Mouse (Mus musculus): ENCODE results near the gene Nfib. TPM values are rescaled to one million over a fixed set of nuclear protein-coding genes. Genes with fewer than 3 reads are reported as not detected.

The Nfib gene
- total and polyA plus RNA-seq, 3 experiments: not detected

- Histone ChIP-seq H3K4me3 (ENCODE audit: control insufficient read depth in 1 of 2, insufficient read depth in 1 of 2, low read depth in 2 of 2, low read length in 2 of 2) (no peak overlapping the region), H3K27me3 (ENCODE audit: control insufficient read depth in 1 of 2, insufficient read depth in 2 of 2, low read length in 2 of 2) (no peaks in the 10 kb centered on the region), H3K36me3 (ENCODE audit: control insufficient read depth in 1 of 2, insufficient read depth in 2 of 2, low read length in 2 of 2) (no peaks in the 10 kb centered on the region), H3K79me2 (ENCODE audit: control insufficient read depth, insufficient read depth, low read length, poor library complexity) (no peaks in the 10 kb centered on the region), H3K27ac (ENCODE audit: control insufficient read depth, low read depth, low read length) (no peak overlapping the region), H3K4me1 (ENCODE audit: control insufficient read depth in 1 of 2, insufficient read depth in 2 of 2, low read length in 2 of 2) (no peaks in the 10 kb centered on the region), H3K9me3 (replicated peaks; ENCODE audit: insufficient read depth, low read length) (no peaks in the 10 kb centered on the region), H3K9ac (ENCODE audit: control insufficient read depth, low read depth, low read length, poor library complexity, severe bottlenecking) (no peak overlapping the region)
- DNase-seq (ENCODE audit: low read depth, low spot score): no peak
- no peak for TF ChIP-seq CHD1 (IDR thresholded peaks at IDR 0.05; ENCODE audit: low read depth, low read length)
Measured at GRCm38 (mm10) chr4:82455617-82456322, 249.8 kb downstream of the Nfib start.

GRCm38 (mm10) chr4:82454989-82455388, 250.6 kb downstream of the Nfib start:
- no peak overlapping the region for H3K4me3 ChIP-seq (ENCODE audit: control insufficient read depth in 1 of 2, insufficient read depth in 1 of 2, low read depth in 2 of 2, low read length in 2 of 2)
- no peaks in the 10 kb centered on the region for H3K79me2 ChIP-seq (ENCODE audit: control insufficient read depth, insufficient read depth, low read length, poor library complexity)
- H3K4me1 ChIP-seq (ENCODE audit: control insufficient read depth in 1 of 2, insufficient read depth in 2 of 2, low read length in 2 of 2): no peaks in the 10 kb centered on the region
- DNase-seq (ENCODE audit: low read depth, low spot score): no peak
- H3K9ac ChIP-seq (ENCODE audit: control insufficient read depth, low read depth, low read length, poor library complexity, severe bottlenecking): no peak overlapping the region
- H3K27ac ChIP-seq (ENCODE audit: control insufficient read depth, low read depth, low read length): no peak overlapping the region
- TF ChIP-seq POLR2A (IDR thresholded peaks at IDR 0.05; ENCODE audit: control insufficient read depth in 1 of 2, insufficient read depth in 1 of 2, low read depth in 1 of 2, low read length in 2 of 2, poor library complexity in 1 of 2) (no peak), MAZ (IDR thresholded peaks at IDR 0.05; ENCODE audit: low read depth, low read length) (no peak), MAX (IDR thresholded peaks at IDR 0.05; ENCODE audit: low read length) (no peak), MYB (IDR thresholded peaks at IDR 0.05; ENCODE audit: low read depth, low read length) (no peak), ZKSCAN1 (IDR thresholded peaks at IDR 0.05; ENCODE audit: low read depth, low read length) (no peak)
- H3K9me3 ChIP-seq (replicated peaks; ENCODE audit: insufficient read depth, low read length): no peaks in the 10 kb centered on the region
- H3K36me3 ChIP-seq (ENCODE audit: control insufficient read depth in 1 of 2, insufficient read depth in 2 of 2, low read length in 2 of 2): no peaks in the 10 kb centered on the region
- no peaks in the 10 kb centered on the region for H3K27me3 ChIP-seq (ENCODE audit: control insufficient read depth in 1 of 2, insufficient read depth in 2 of 2, low read length in 2 of 2)

GRCm38 (mm10) chr4:82453341-82453740, 252.2 kb downstream of the Nfib start:
- no peak for DNase-seq (ENCODE audit: low read depth, low spot score)
- no peak overlapping the region for H3K9ac ChIP-seq (ENCODE audit: control insufficient read depth, low read depth, low read length, poor library complexity, severe bottlenecking)

More at GRCm38 (mm10) chr4:82453341-82453740, 252.2 kb downstream of the Nfib start:
- no peaks in the 10 kb centered on the region for H3K27me3 ChIP-seq (ENCODE audit: control insufficient read depth in 1 of 2, insufficient read depth in 2 of 2, low read length in 2 of 2)
- H3K27ac ChIP-seq (ENCODE audit: control insufficient read depth, low read depth, low read length): no peak overlapping the region
- no peaks in the 10 kb centered on the region for H3K9me3 ChIP-seq (replicated peaks; ENCODE audit: insufficient read depth, low read length)
- H3K4me3 ChIP-seq (ENCODE audit: control insufficient read depth in 1 of 2, insufficient read depth in 1 of 2, low read depth in 2 of 2, low read length in 2 of 2): no peak overlapping the region
- no peak for TF ChIP-seq POLR2A (IDR thresholded peaks at IDR 0.05; ENCODE audit: control insufficient read depth in 1 of 2, insufficient read depth in 1 of 2, low read depth in 1 of 2, low read length in 2 of 2, poor library complexity in 1 of 2)
- no peak for TF ChIP-seq HCFC1 (IDR thresholded peaks at IDR 0.05; ENCODE audit: low read depth, low read length)
- TF ChIP-seq E2F4 (IDR thresholded peaks at IDR 0.05; ENCODE audit: borderline replicate concordance, low read depth, low read length): no peak
- TF ChIP-seq EP300 (IDR thresholded peaks at IDR 0.05; ENCODE audit: low read depth in 1 of 2, low read length in 2 of 2): no peak
- TF ChIP-seq TCF12 (IDR thresholded peaks at IDR 0.05; ENCODE audit: low read depth, low read length): no peak
- TF ChIP-seq ELF1 (IDR thresholded peaks at IDR 0.05; ENCODE audit: low read depth, low read length): no peak
- TF ChIP-seq POLR2AphosphoS2 (IDR thresholded peaks at IDR 0.05; ENCODE audit: low read length): no peak
- no peak for TF ChIP-seq ZNF384 (IDR thresholded peaks at IDR 0.05; ENCODE audit: low read depth, low read length)
- TF ChIP-seq KAT2A (conservative IDR thresholded peaks at IDR 0.05; ENCODE audit: low read depth, low read length): no peak
- no peak for TF ChIP-seq JUND (IDR thresholded peaks at IDR 0.05; ENCODE audit: low read depth, low read length)
- no peak for TF ChIP-seq TAL1 (IDR thresholded peaks at IDR 0.05; ENCODE audit: low read length)
- no peak for TF ChIP-seq TBP (IDR thresholded peaks at IDR 0.05; ENCODE audit: low read depth, low read length)
- no peaks in the 10 kb centered on the region for H3K36me3 ChIP-seq (ENCODE audit: control insufficient read depth in 1 of 2, insufficient read depth in 2 of 2, low read length in 2 of 2)
- no peaks in the 10 kb centered on the region for H3K79me2 ChIP-seq (ENCODE audit: control insufficient read depth, insufficient read depth, low read length, poor library complexity)
- H3K4me1 ChIP-seq (ENCODE audit: control insufficient read depth in 1 of 2, insufficient read depth in 2 of 2, low read length in 2 of 2): no peaks in the 10 kb centered on the region
